Mouse (Mus musculus): ENCODE measurements around the gene Lipc. TPM values are rescaled to one million over a fixed set of nuclear protein-coding genes. Genes with fewer than 3 reads are reported as not detected.

Lipc gene
- polyA plus RNA-seq, 1 experiment from 2014 or later: not detected

DNA sequence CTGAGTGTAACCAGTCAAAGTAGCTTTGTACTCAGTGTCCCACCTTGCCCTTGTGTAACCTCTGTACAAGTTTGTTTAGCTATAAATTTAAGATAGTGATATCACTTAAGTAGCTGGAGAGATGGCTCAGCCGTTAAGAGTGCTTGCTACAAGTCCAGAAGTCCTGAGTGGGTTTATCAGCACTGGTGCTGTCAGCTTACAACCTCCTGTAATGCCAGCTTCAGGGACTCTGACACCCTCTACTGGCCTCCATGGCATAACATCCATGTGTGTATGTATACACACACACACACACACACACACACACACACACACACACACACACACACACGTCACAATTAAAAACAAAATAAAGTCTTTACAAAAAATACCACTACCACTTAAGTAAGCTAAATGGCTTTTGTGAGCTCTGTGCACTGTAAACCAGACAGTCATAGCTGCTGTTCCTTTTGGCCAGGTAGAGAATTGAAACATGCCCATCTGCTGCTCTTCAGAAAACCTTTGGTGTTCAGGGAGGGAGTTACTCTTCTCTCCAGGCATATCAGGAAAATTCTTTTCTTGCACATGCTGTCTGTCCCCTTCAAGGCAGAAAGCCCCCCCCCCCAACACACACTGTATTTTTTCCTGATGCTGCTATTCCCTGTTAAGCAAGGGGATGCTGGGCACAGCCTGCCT is 10.9 kb upstream of the Lipc start:
- no peaks in the 10 kb centered on the region for H3K36me3 ChIP-seq (ENCODE audit: control insufficient read depth, insufficient read depth, low read length)
- H3K4me2 ChIP-seq (ENCODE audit: low read depth, low read length, severe bottlenecking): no peak overlapping the region
- no peaks in the 10 kb centered on the region for H3K4me1 ChIP-seq (replicated peaks; ENCODE audit: control insufficient read depth, insufficient read depth, low read length)
- H3K27ac ChIP-seq (ENCODE audit: low read depth, low read length): no peak overlapping the region
- H3K27me3 ChIP-seq (ENCODE audit: control insufficient read depth, insufficient read depth, low read length): no peaks in the 10 kb centered on the region
- H3K4me3 ChIP-seq (ENCODE audit: low read depth, low read length): no peak overlapping the region
- WGBS: 85% methylated on average over 2 of the region's 2 CpGs
- DNase-seq (ENCODE audit: low spot score) (no peak), ATAC-seq (replicated peaks; ENCODE audit: low FRiP score) (no peak)
- H3K9ac ChIP-seq (ENCODE audit: low read length): no peak overlapping the region
- no peaks in the 10 kb centered on the region for H3K9me3 ChIP-seq (ENCODE audit: control insufficient read depth, low read length)

DNA sequence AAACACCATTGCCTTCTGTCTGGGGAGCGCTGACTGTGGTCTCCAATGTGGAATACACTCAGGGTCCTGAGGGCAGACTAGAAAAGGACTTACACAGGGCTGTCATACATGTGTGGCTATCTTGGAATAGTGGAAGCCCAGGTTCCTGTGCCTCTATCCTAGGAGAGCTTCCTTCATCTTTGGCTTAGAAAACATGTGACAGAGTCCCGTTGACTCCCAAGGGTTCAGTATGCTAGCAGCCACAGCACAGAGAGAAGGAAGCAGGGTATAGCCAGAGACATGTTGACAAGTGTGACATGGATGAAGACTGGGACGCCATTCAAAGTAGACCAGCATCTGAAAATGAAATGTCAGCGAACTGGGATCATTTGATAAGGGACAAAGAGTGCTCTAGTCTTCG is 8.3 kb upstream of the Lipc start:
- Histone ChIP-seq H3K4me1 (replicated peaks; ENCODE audit: control insufficient read depth, insufficient read depth, low read length) (no peaks in the 10 kb centered on the region), H3K9ac (ENCODE audit: low read length) (no peak overlapping the region), H3K9me3 (ENCODE audit: control insufficient read depth, low read length) (no peaks in the 10 kb centered on the region), H3K36me3 (ENCODE audit: control insufficient read depth, insufficient read depth, low read length) (no peaks in the 10 kb centered on the region), H3K4me2 (ENCODE audit: low read depth, low read length, severe bottlenecking) (no peak overlapping the region), H3K27me3 (ENCODE audit: control insufficient read depth, insufficient read depth, low read length) (no peaks in the 10 kb centered on the region), H3K27ac (ENCODE audit: low read depth, low read length) (no peak overlapping the region), H3K4me3 (ENCODE audit: low read depth, low read length) (no peak overlapping the region)
- 89% methylated on average over 5 of the region's 5 CpGs for WGBS
- no peak for ATAC-seq (replicated peaks; ENCODE audit: low FRiP score)
- no peak for DNase-seq (ENCODE audit: low spot score)

- Histone ChIP-seq H3K27me3 (ENCODE audit: control insufficient read depth, insufficient read depth, low read length) (no peaks in the 10 kb centered on the region), H3K4me2 (ENCODE audit: low read depth, low read length, severe bottlenecking) (no peak overlapping the region), H3K4me3 (ENCODE audit: low read depth, low read length) (no peak overlapping the region), H3K9ac (ENCODE audit: low read length) (no peak overlapping the region), H3K4me1 (replicated peaks; ENCODE audit: control insufficient read depth, insufficient read depth, low read length) (no peaks in the 10 kb centered on the region), H3K27ac (ENCODE audit: low read depth, low read length) (no peak overlapping the region), H3K9me3 (ENCODE audit: control insufficient read depth, low read length) (no peaks in the 10 kb centered on the region), H3K36me3 (ENCODE audit: control insufficient read depth, insufficient read depth, low read length) (no peaks in the 10 kb centered on the region)
- WGBS: 88% methylated on average over 5 of the region's 5 CpGs
- ATAC-seq (replicated peaks; ENCODE audit: low FRiP score) (no peak), DNase-seq (ENCODE audit: low spot score) (no peak)
Measured at GRCm38 (mm10) chr9:70959866-70960265, 7.8 kb upstream of the Lipc start.

DNA sequence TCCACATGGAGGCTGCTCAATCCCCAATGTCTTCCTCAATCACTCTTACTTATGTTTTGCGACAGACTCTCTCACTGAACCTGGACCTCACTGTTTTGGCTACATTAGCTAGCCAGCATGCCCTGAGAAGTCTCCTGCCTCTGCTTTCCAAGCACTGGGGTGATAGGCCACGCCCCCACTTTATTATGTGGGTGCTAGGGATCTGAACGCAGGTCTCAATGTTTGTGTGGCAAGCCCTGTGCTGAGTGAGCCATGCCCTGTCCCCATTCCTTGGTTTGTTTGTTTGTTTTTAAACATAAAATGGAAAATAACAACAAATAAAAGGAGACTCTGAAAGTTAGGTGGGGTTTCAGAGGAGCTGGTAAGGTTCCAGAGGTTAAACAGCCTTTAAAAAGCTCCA is 7.4 kb upstream of the Lipc start:
- Histone ChIP-seq H3K4me3 (ENCODE audit: low read depth, low read length) (no peak overlapping the region), H3K9me3 (ENCODE audit: control insufficient read depth, low read length) (no peaks in the 10 kb centered on the region), H3K36me3 (ENCODE audit: control insufficient read depth, insufficient read depth, low read length) (no peaks in the 10 kb centered on the region), H3K4me1 (replicated peaks; ENCODE audit: control insufficient read depth, insufficient read depth, low read length) (no peaks in the 10 kb centered on the region), H3K27me3 (ENCODE audit: control insufficient read depth, insufficient read depth, low read length) (no peaks in the 10 kb centered on the region), H3K4me2 (ENCODE audit: low read depth, low read length, severe bottlenecking) (no peak overlapping the region), H3K27ac (ENCODE audit: low read depth, low read length) (no peak overlapping the region), H3K9ac (ENCODE audit: low read length) (no peak overlapping the region)
- 87% methylated on average over 3 of the region's 3 CpGs for WGBS
- no peak for ATAC-seq (replicated peaks; ENCODE audit: low FRiP score)
- no peak for DNase-seq (ENCODE audit: low spot score)

DNA sequence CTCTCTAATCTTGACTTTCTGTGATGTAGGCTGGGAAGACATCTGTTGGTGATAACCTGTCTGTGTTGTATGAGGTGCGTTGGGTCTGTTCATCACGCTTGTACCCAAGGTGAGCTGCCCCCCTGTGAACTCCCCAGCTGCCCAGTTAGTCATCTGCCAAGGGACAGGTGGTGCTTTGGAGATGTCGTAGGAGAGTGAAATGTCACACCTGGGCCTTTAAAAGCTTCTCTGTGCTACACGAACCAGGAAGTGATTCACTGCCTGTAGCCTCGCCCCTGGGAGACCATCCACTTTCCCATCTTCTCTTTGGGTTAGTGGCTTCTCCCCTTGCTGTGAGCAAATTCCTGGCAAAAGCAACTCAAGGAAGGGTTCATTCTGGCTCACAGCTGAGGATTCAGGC is 6.4 kb upstream of the Lipc start:
- no peaks in the 10 kb centered on the region for H3K9me3 ChIP-seq (ENCODE audit: control insufficient read depth, low read length)
- DNase-seq (ENCODE audit: low spot score) (no peak), ATAC-seq (replicated peaks; ENCODE audit: low FRiP score) (no peak)
- H3K36me3 ChIP-seq (ENCODE audit: control insufficient read depth, insufficient read depth, low read length): no peaks in the 10 kb centered on the region
- no peak overlapping the region for H3K27ac ChIP-seq (ENCODE audit: low read depth, low read length)
- H3K4me2 ChIP-seq (ENCODE audit: low read depth, low read length, severe bottlenecking): no peak overlapping the region
- H3K4me3 ChIP-seq (ENCODE audit: low read depth, low read length): no peak overlapping the region
- no peaks in the 10 kb centered on the region for H3K27me3 ChIP-seq (ENCODE audit: control insufficient read depth, insufficient read depth, low read length)
- H3K9ac ChIP-seq (ENCODE audit: low read length): no peak overlapping the region
- H3K4me1 ChIP-seq (replicated peaks; ENCODE audit: control insufficient read depth, insufficient read depth, low read length): no peaks in the 10 kb centered on the region
- 84% methylated on average over 5 of the region's 5 CpGs for WGBS

GRCm38 (mm10) chr9:70957717-70958116 is 5.7 kb upstream of the Lipc start:
- no peaks in the 10 kb centered on the region for H3K36me3 ChIP-seq (ENCODE audit: control insufficient read depth, insufficient read depth, low read length)
- H3K27ac ChIP-seq (ENCODE audit: low read depth, low read length): no peak overlapping the region
- no peak overlapping the region for H3K9ac ChIP-seq (ENCODE audit: low read length)
- H3K27me3 ChIP-seq (ENCODE audit: control insufficient read depth, insufficient read depth, low read length): no peaks in the 10 kb centered on the region
- no peak overlapping the region for H3K4me3 ChIP-seq (ENCODE audit: low read depth, low read length)
- ATAC-seq (replicated peaks; ENCODE audit: low FRiP score) (no peak), DNase-seq (ENCODE audit: low spot score) (no peak)
- WGBS: 80% methylated on average over 3 of the region's 3 CpGs
- no peak overlapping the region for H3K4me2 ChIP-seq (ENCODE audit: low read depth, low read length, severe bottlenecking)
- no peaks in the 10 kb centered on the region for H3K4me1 ChIP-seq (replicated peaks; ENCODE audit: control insufficient read depth, insufficient read depth, low read length)
- no peaks in the 10 kb centered on the region for H3K9me3 ChIP-seq (ENCODE audit: control insufficient read depth, low read length)

GRCm38 (mm10) chr9:70954226-70954625 is 2.2 kb upstream of the Lipc start:
- H3K9ac ChIP-seq (ENCODE audit: low read length): no peak overlapping the region
- DNase-seq (ENCODE audit: low spot score): no peak
- no peak overlapping the region for H3K4me3 ChIP-seq (ENCODE audit: low read depth, low read length)
- no peaks in the 10 kb centered on the region for H3K4me1 ChIP-seq (replicated peaks; ENCODE audit: control insufficient read depth, insufficient read depth, low read length)
- 88% methylated on average over 3 of the region's 3 CpGs for WGBS
- H3K36me3 ChIP-seq (ENCODE audit: control insufficient read depth, insufficient read depth, low read length): no peaks in the 10 kb centered on the region
- H3K27ac ChIP-seq (ENCODE audit: low read depth, low read length): no peak overlapping the region
- no peak overlapping the region for H3K4me2 ChIP-seq (ENCODE audit: low read depth, low read length, severe bottlenecking)
- H3K9me3 ChIP-seq (ENCODE audit: control insufficient read depth, low read length): no peaks in the 10 kb centered on the region
- H3K27me3 ChIP-seq (ENCODE audit: control insufficient read depth, insufficient read depth, low read length): no peaks in the 10 kb centered on the region
- ATAC-seq (replicated peaks; ENCODE audit: low FRiP score): no peak

DNA sequence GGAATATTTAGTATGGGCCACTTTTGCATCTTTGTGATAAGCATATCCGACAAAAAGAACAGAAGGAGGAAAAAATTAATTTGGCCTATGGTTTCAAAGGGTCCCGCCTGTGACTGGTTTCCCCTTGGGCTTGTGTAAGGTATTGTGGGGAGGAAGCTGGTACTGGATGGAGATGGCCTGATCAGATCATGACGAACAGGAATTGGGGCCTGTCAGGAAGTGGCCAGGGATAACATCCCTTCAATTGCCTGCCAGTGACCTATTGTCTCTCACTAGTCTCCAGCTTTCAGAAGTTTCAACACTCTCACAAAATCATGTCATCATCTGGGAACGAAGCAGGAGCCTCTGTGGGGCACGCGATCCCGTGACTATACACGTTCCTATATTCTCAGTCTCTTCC is 2.7 kb downstream of the Lipc start:
- no peaks in the 10 kb centered on the region for H3K27me3 ChIP-seq (ENCODE audit: control insufficient read depth, insufficient read depth, low read length)
- no peak overlapping the region for H3K27ac ChIP-seq (ENCODE audit: low read depth, low read length)
- H3K4me3 ChIP-seq (ENCODE audit: low read depth, low read length): no peak overlapping the region
- no peak for ATAC-seq (replicated peaks; ENCODE audit: low FRiP score)
- H3K36me3 ChIP-seq (ENCODE audit: control insufficient read depth, insufficient read depth, low read length): no peaks in the 10 kb centered on the region
- H3K4me1 ChIP-seq (replicated peaks; ENCODE audit: control insufficient read depth, insufficient read depth, low read length): no peaks in the 10 kb centered on the region
- no peaks in the 10 kb centered on the region for H3K9me3 ChIP-seq (ENCODE audit: control insufficient read depth, low read length)
- H3K4me2 ChIP-seq (ENCODE audit: low read depth, low read length, severe bottlenecking): no peak overlapping the region
- no peak overlapping the region for H3K9ac ChIP-seq (ENCODE audit: low read length)
- 87% methylated on average over 8 of the region's 8 CpGs for WGBS
- peak; percentile 17 for DNase-seq (ENCODE audit: low spot score)

- ATAC-seq (replicated peaks; ENCODE audit: low FRiP score) (no peak), DNase-seq (ENCODE audit: low spot score) (peak; percentile 42)
- Histone ChIP-seq H3K4me1 (replicated peaks; ENCODE audit: control insufficient read depth, insufficient read depth, low read length) (no peaks in the 10 kb centered on the region), H3K9ac (ENCODE audit: low read length) (no peak overlapping the region), H3K4me2 (ENCODE audit: low read depth, low read length, severe bottlenecking) (no peak overlapping the region), H3K9me3 (ENCODE audit: control insufficient read depth, low read length) (no peaks in the 10 kb centered on the region), H3K4me3 (ENCODE audit: low read depth, low read length) (no peak overlapping the region), H3K36me3 (ENCODE audit: control insufficient read depth, insufficient read depth, low read length) (no peaks in the 10 kb centered on the region), H3K27me3 (ENCODE audit: control insufficient read depth, insufficient read depth, low read length) (no peaks in the 10 kb centered on the region), H3K27ac (ENCODE audit: low read depth, low read length) (no peak overlapping the region)
- 86% methylated on average over 5 of the region's 5 CpGs for WGBS
Measured at GRCm38 (mm10) chr9:70947312-70947711, 4.7 kb downstream of the Lipc start.
